Mouse (Mus musculus) heart, embryonic 15.5 days (tissue): Measurements from ENCODE around the gene Uba3. TPM values are rescaled to one million over a fixed set of nuclear protein-coding genes. Genes with fewer than 3 reads are reported as not detected.

Source experiments
- ATAC-seq: fragments of 200-750 bp; cut with Nextera tagmentation; replicated peaks from 2 replicates; pipeline ENCODE4 v1.8.0; 2017; ENCODE audit warnings: low read depth, moderate TSS enrichment; ENCODE audit not compliant: insufficient number of reproducible peaks, insufficient read depth, low FRiP score
- H3K27ac ChIP-seq: fragments of 300-500 bp; sonication (generic); 2 replicates; pipeline ENCODE4 v1.5.1; 2015; ENCODE audit warnings: mild to moderate bottlenecking, inconsistent platforms
- H3K27me3 ChIP-seq: fragments of 300-500 bp; sonication (generic); 2 replicates; pipeline ENCODE4 v1.6.1; 2015; ENCODE audit warnings: inconsistent platforms
- H3K36me3 ChIP-seq: fragments of 300-500 bp; sonication (generic); 2 replicates; pipeline ENCODE4 v1.6.1; 2015; ENCODE audit warnings: mild to moderate bottlenecking, inconsistent platforms
- H3K4me1 ChIP-seq: fragments of 300-500 bp; sonication (generic); replicated peaks from 2 replicates; pipeline ENCODE4 v1.6.1; 2015; ENCODE audit warnings: inconsistent platforms
- H3K4me2 ChIP-seq: fragments of 300-500 bp; sonication (generic); 2 replicates; pipeline ENCODE4 v1.6.1; 2015; ENCODE audit warnings: inconsistent platforms, mild to moderate bottlenecking, moderate library complexity
- H3K4me3 ChIP-seq: fragments of 300-500 bp; sonication (generic); 2 replicates; pipeline ENCODE4 v1.5.1; 2015; ENCODE audit warnings: mild to moderate bottlenecking, inconsistent platforms
- H3K9ac ChIP-seq: fragments of 300-500 bp; sonication (generic); 2 replicates; pipeline ENCODE4 v1.6.1; 2015; ENCODE audit warnings: mild to moderate bottlenecking, inconsistent platforms
- H3K9me3 ChIP-seq: fragments of 300-500 bp; sonication (generic); replicated peaks from 2 replicates; pipeline ENCODE4 v1.6.1; 2016; ENCODE audit warnings: inconsistent platforms
- WGBS: fragments of 180-500 bp; shearing (Covaris S2); methylation state at CpG from one replicate; pipeline ENCODE4 v1.1.7; 2015; ENCODE audit warnings: mixed read lengths; 5-methylcytosine and 5-hydroxymethylcytosine counted together
- polyA plus RNA-seq: library from polyadenylated mRNA; unstranded; fragments of >200 nt; fragmentation: Nextera tagmentation; extraction: Ambion mirVana; gene quantifications from 2 replicates; pipeline ENCODE4 v1.2.1, GENCODE M21; 2015

Uba3 gene
- polyA plus RNA-seq, 1 experiment from 2014 or later, result 66.2 TPM

GRCm38 (mm10) chr6:97226083-97226491 lies 20.6 kb upstream of the Uba3 start:
- Histone ChIP-seq H3K9me3 (no peaks in the 10 kb centered on the region), H3K27me3 (no peaks in the 10 kb centered on the region), H3K4me2 (no peak overlapping the region), H3K27ac (peak overlapping the region; percentile 81), H3K4me3 (no peak overlapping the region), H3K9ac (peak overlapping the region; percentile 4; the same call in 1 of the 2 replicates), H3K4me1 (peaks cover 41% of the 10 kb centered on the region), H3K36me3 (peaks cover 24% of the 10 kb centered on the region)
- ATAC-seq, result peak; percentile 51; the same call in 1 of the 2 replicates
- 38% methylated on average over 1 of the region's 1 CpGs for WGBS

GRCm38 (mm10) chr6:97224505-97224904 lies 19.1 kb upstream of the Uba3 start:
- Histone ChIP-seq H3K4me3 (no peak overlapping the region), H3K9ac (no peak overlapping the region), H3K9me3 (no peaks in the 10 kb centered on the region), H3K4me1 (peaks cover 42% of the 10 kb centered on the region), H3K27ac (no peak overlapping the region), H3K4me2 (no peak overlapping the region), H3K27me3 (no peaks in the 10 kb centered on the region), H3K36me3 (peaks cover 9% of the 10 kb centered on the region; the same call in 1 of the 2 replicates)
- ATAC-seq, result no peak
- 82% methylated on average over 8 of the region's 8 CpGs for WGBS

GRCm38 (mm10) chr6:97223566-97223965 lies 18.1 kb upstream of the Uba3 start:
- Histone ChIP-seq H3K4me1 (peaks cover 42% of the 10 kb centered on the region), H3K27me3 (no peaks in the 10 kb centered on the region), H3K27ac (peak overlapping the region; percentile 82), H3K36me3 (0 out of 2 replicates have a peak, but pooled peaks cover 6% of the 10 kb centered on the region), H3K9ac (no peak overlapping the region), H3K4me2 (peak overlapping the region; percentile 48), H3K4me3 (no peak overlapping the region), H3K9me3 (no peaks in the 10 kb centered on the region)
- no peak for ATAC-seq
- WGBS, result 76% methylated on average over 4 of the region's 4 CpGs

- Histone ChIP-seq H3K4me1 (peaks cover 42% of the 10 kb centered on the region), H3K9me3 (no peaks in the 10 kb centered on the region), H3K36me3 (0 out of 2 replicates have a peak, but pooled peaks cover 6% of the 10 kb centered on the region), H3K4me3 (no peak overlapping the region), H3K27ac (peak overlapping the region; percentile 82), H3K9ac (no peak overlapping the region), H3K4me2 (peak overlapping the region; percentile 48), H3K27me3 (no peaks in the 10 kb centered on the region)
- ATAC-seq, result no peak
- WGBS, result 30% methylated on average over 5 of the region's 5 CpGs
Measured at GRCm38 (mm10) chr6:97222931-97223467, 17.6 kb upstream of the Uba3 start.

- no peak for ATAC-seq
- H3K4me1 ChIP-seq, result peaks cover 43% of the 10 kb centered on the region
- no peak overlapping the region for H3K4me3 ChIP-seq
- no peaks in the 10 kb centered on the region for H3K27me3 ChIP-seq
- H3K27ac ChIP-seq, result peak overlapping the region; percentile 82
- peak overlapping the region; percentile 9; the same call in 1 of the 2 replicates for H3K4me2 ChIP-seq
- H3K9ac ChIP-seq, result no peak overlapping the region
- WGBS, result 53% methylated on average over 6 of the region's 6 CpGs
- no peaks in the 10 kb centered on the region for H3K9me3 ChIP-seq
- H3K36me3 ChIP-seq, result 0 out of 2 replicates have a peak, but pooled peaks cover 5% of the 10 kb centered on the region
Measured at GRCm38 (mm10) chr6:97222321-97222720, 16.9 kb upstream of the Uba3 start.

GRCm38 (mm10) chr6:97221205-97222025 lies 16.0 kb upstream of the Uba3 start:
- no peaks in the 10 kb centered on the region for H3K27me3 ChIP-seq
- peak overlapping the region; percentile 82 for H3K27ac ChIP-seq
- peaks cover 47% of the 10 kb centered on the region for H3K4me1 ChIP-seq
- ATAC-seq, result no peak
- H3K4me3 ChIP-seq, result no peak overlapping the region
- WGBS, result 56% methylated on average over 15 of the region's 15 CpGs
- H3K4me2 ChIP-seq, result 0 out of 2 replicates have a peak overlapping the region, but pooled peaks have one; percentile 4
- H3K36me3 ChIP-seq, result no peaks in the 10 kb centered on the region
- no peaks in the 10 kb centered on the region for H3K9me3 ChIP-seq
- no peak overlapping the region for H3K9ac ChIP-seq

- Histone ChIP-seq H3K36me3 (no peaks in the 10 kb centered on the region), H3K27ac (no peak overlapping the region), H3K9ac (no peak overlapping the region), H3K4me1 (peaks cover 46% of the 10 kb centered on the region), H3K9me3 (no peaks in the 10 kb centered on the region), H3K4me2 (no peak overlapping the region), H3K27me3 (no peaks in the 10 kb centered on the region), H3K4me3 (no peak overlapping the region)
- WGBS, result 85% methylated on average over 2 of the region's 5 CpGs
- no peak for ATAC-seq
Measured at GRCm38 (mm10) chr6:97220672-97221071, 15.2 kb upstream of the Uba3 start.

GRCm38 (mm10) chr6:97216154-97216821 lies 10.8 kb upstream of the Uba3 start:
- ATAC-seq, result no peak
- H3K4me2 ChIP-seq, result no peak overlapping the region
- 0 out of 2 replicates have a peak, but pooled peaks cover 11% of the 10 kb centered on the region for H3K36me3 ChIP-seq
- no peak overlapping the region for H3K27ac ChIP-seq
- no peak overlapping the region for H3K4me3 ChIP-seq
- WGBS, result 60% methylated on average over 4 of the region's 4 CpGs
- H3K4me1 ChIP-seq, result peaks cover 41% of the 10 kb centered on the region
- no peaks in the 10 kb centered on the region for H3K27me3 ChIP-seq
- no peaks in the 10 kb centered on the region for H3K9me3 ChIP-seq
- H3K9ac ChIP-seq, result no peak overlapping the region

GRCm38 (mm10) chr6:97211981-97212380 lies 6.5 kb upstream of the Uba3 start:
- no peak for ATAC-seq

GRCm38 (mm10) chr6:97210962-97211601 lies 5.6 kb upstream of the Uba3 start:
- H3K4me3 ChIP-seq, result peak overlapping the region; percentile 73
- WGBS, result 1% methylated on average over 22 of the region's 22 CpGs
- H3K27ac ChIP-seq, result peak overlapping the region; percentile 82
- no peaks in the 10 kb centered on the region for H3K9me3 ChIP-seq
- 0 out of 2 replicates have a peak, but pooled peaks cover 11% of the 10 kb centered on the region for H3K36me3 ChIP-seq
- ATAC-seq, result peak; percentile 63
- no peaks in the 10 kb centered on the region for H3K27me3 ChIP-seq
- H3K9ac ChIP-seq, result peak overlapping the region; percentile 78
- H3K4me2 ChIP-seq, result peak overlapping the region; percentile 81
- peaks cover 35% of the 10 kb centered on the region for H3K4me1 ChIP-seq

More at GRCm38 (mm10) chr6:97211981-97212380, 6.5 kb upstream of the Uba3 start:
- H3K4me3 ChIP-seq, result peak overlapping the region; percentile 73
- H3K9ac ChIP-seq, result 0 out of 2 replicates have a peak overlapping the region, but pooled peaks have one; percentile 21
- H3K27me3 ChIP-seq, result no peaks in the 10 kb centered on the region
- H3K9me3 ChIP-seq, result no peaks in the 10 kb centered on the region
- 43% methylated on average over 12 of the region's 12 CpGs for WGBS
- peak overlapping the region; percentile 81 for H3K4me2 ChIP-seq
- peak overlapping the region; percentile 33 for H3K27ac ChIP-seq
- 0 out of 2 replicates have a peak, but pooled peaks cover 11% of the 10 kb centered on the region for H3K36me3 ChIP-seq
- H3K4me1 ChIP-seq, result peaks cover 40% of the 10 kb centered on the region
